Mouse (Mus musculus) midbrain, embryonic 14.5 days (tissue): ENCODE results near the gene Farsa. TPM values are rescaled to one million over a fixed set of nuclear protein-coding genes. Genes with fewer than 3 reads are reported as not detected.

Source experiments
- ATAC-seq: fragments of 200-750 bp; cut with Nextera tagmentation; 2 replicates; pipeline ENCODE4 v1.8.0; 2017; ENCODE audit warnings: moderate number of reproducible peaks, moderate library complexity; ENCODE audit not compliant: low FRiP score, low TSS enrichment
- DNase-seq: peaks from one replicate; pipeline ENCODE4 v3.0.0-alpha.2; 2015
- H3K27ac ChIP-seq: fragments of 300-500 bp; sonication (generic); replicated peaks from 2 replicates; pipeline ENCODE4 v1.5.1; 2014; ENCODE audit warnings: mild to moderate bottlenecking, low read depth, low read length, moderate library complexity
- H3K27me3 ChIP-seq: fragments of 300-500 bp; sonication (generic); 2 replicates; pipeline ENCODE4 v1.6.1; 2014; ENCODE audit warnings: low read length, control low read depth, mixed read lengths; ENCODE audit not compliant: control insufficient read depth, insufficient read depth
- H3K36me3 ChIP-seq: fragments of 300-500 bp; sonication (generic); 2 replicates; pipeline ENCODE4 v1.6.1; 2014; ENCODE audit warnings: low read length, control low read depth; ENCODE audit not compliant: control insufficient read depth, insufficient read depth
- H3K4me1 ChIP-seq: fragments of 300-500 bp; sonication (generic); 2 replicates; pipeline ENCODE4 v1.6.1; 2014; ENCODE audit warnings: mild to moderate bottlenecking, antibody characterized with exemption, low read length, control low read depth; ENCODE audit not compliant: control insufficient read depth, insufficient read depth
- H3K4me2 ChIP-seq: fragments of 300-500 bp; sonication (generic); 2 replicates; pipeline ENCODE4 v1.6.1; 2014; ENCODE audit warnings: mild to moderate bottlenecking, low read length, moderate library complexity
- H3K4me3 ChIP-seq: fragments of 300-500 bp; sonication (generic); replicated peaks from 2 replicates; pipeline ENCODE4 v1.5.1; 2014; ENCODE audit warnings: low read depth, low read length
- H3K9ac ChIP-seq: fragments of 300-500 bp; sonication (generic); replicated peaks from 2 replicates; pipeline ENCODE4 v1.6.1; 2014; ENCODE audit warnings: mild to moderate bottlenecking, low read length, moderate library complexity
- H3K9me3 ChIP-seq: fragments of 300-500 bp; sonication (generic); 2 replicates; pipeline ENCODE4 v1.6.1; 2016; ENCODE audit warnings: low read length, control low read depth, mixed read lengths; ENCODE audit not compliant: control insufficient read depth
- WGBS: fragments of 180-500 bp; shearing (Covaris S2); extraction: QIAGEN DNeasy Blood & Tissue Kit; methylation state at CpG from one replicate; pipeline ENCODE4 v1.1.7; 2014; 5-methylcytosine and 5-hydroxymethylcytosine counted together
- polyA plus RNA-seq: library from polyadenylated mRNA; unstranded; fragments of >200 nt; fragmentation: Nextera tagmentation; extraction: Ambion mirVana; gene quantifications from 2 replicates; pipeline ENCODE4 v1.2.1, GENCODE M21; 2014

Gene Farsa
- polyA plus RNA-seq, 1 experiment from 2014 or later = 95.6 TPM

DNA sequence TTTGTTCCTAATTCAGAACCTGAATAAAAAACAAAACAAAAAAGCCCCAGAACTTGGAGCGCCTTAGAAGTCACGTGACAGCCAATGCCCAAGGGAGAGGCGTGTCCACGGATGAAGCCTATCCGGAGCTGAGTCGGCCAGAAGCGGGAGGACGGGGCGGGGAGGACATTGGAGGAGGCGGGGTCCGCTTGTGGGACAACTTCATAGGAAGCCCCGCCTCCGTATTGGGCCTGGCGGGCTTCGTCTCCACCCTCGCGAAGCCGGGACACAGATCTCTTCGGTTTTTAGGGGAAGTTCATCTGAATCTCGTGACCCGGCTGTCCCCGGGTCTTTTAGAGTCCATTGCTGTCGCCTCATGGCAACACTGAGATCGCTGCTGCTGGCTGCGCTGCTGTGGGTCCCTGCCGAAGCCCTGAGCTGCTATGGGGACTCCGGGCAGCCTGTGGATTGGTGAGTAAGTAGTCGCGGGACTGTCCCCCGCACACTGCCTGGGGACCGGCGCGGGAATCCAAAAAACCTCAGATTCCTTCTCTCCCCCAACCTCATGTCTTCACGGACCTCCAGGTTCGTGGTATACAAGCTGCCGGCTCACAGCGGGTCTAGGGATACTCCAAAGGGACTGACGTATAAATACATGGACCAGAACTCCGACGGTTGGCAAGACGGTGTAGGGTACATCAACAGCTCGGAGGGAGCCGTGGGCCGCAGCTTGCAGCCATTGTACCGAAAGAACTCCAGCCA lies 51.8 kb downstream of the Farsa start, which contains the start of gene Dnase2a:
Dnase2a (plus strand) TSS at position 140 of the 741 bp plus-strand sequence.
- Histone ChIP-seq H3K27me3 (peaks cover 12% of the 10 kb centered on the region; the same call in 1 of the 2 replicates), H3K36me3 (peaks cover 38% of the 10 kb centered on the region), H3K4me3 (peak within 1 kb of the TSS; percentile 34), H3K4me2 (peak within 1 kb of the TSS; percentile 55), H3K9ac (peak within 1 kb of the TSS; percentile 39), H3K4me1 (0 out of 2 replicates have a peak, but pooled peaks cover 7% of the 10 kb centered on the region), H3K27ac (no peak within 1 kb of the TSS), H3K9me3 (no peaks in the 10 kb centered on the region)
- ATAC-seq = peak; percentile 76; the same call in 1 of the 2 replicates
- under 1% methylated on average over 45 of the region's 45 CpGs for WGBS
- DNase-seq = peak; percentile 93

DNA sequence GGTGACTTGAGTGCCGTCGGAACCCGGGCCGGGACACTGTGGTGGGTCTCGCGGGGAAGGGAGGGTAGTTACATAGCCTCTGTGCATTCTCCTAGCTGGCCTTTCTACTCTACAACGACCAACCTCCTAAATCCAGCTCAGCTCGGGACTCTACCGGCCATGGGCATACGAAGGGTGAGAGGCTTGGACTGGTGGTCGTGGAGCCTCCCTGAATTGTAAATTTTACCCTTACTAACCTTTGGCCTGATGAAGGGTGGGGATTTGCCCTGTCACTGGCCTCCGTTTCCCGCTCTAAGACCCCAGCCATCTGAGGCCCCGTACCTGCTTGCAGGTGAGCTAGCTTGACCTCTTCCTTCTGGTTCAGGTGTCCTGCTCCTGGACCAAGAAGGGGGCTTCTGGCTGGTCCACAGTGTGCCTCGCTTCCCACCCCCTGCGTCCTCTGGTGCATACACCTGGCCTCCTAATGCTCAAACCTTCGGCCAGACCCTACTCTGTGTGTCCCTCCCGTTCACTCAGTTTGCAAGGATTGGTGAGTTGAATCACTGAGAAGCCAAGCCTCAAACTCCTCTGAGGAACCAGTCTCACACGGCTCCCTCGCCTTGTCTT lies 52.5 kb downstream of the Farsa start:
- peaks cover 42% of the 10 kb centered on the region for H3K36me3 ChIP-seq
- 0 out of 2 replicates have a peak, but pooled peaks cover 6% of the 10 kb centered on the region for H3K4me1 ChIP-seq
- H3K27me3 ChIP-seq = peaks cover 19% of the 10 kb centered on the region; the same call in 1 of the 2 replicates
- no peak for ATAC-seq
- peak overlapping the region; percentile 34 for H3K4me3 ChIP-seq
- WGBS = 51% methylated on average over 20 of the region's 20 CpGs
- no peak for DNase-seq
- peak overlapping the region; percentile 39 for H3K9ac ChIP-seq
- H3K9me3 ChIP-seq = no peaks in the 10 kb centered on the region
- no peak overlapping the region for H3K27ac ChIP-seq
- H3K4me2 ChIP-seq = peak overlapping the region; percentile 55

DNA sequence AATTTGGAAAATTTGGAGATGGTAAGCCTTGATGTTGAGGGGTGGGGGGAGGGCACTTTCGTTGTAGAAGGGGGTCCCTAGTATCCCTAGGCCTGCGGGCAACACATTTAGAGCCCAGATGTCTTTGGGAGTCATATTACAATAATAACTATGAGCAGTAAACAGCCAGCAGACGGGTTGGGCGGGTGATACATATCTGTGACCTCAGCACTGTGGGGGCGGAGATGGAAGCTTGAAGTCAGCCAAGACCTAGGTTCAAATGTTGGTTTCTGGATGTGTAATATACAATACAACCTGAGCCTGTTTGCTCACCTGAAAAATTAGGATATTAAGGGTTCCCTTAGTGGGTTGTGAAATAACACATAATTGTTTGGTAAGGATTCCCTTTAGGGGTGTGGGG lies 53.2 kb downstream of the Farsa start:
- Histone ChIP-seq H3K9me3 (no peaks in the 10 kb centered on the region), H3K4me1 (0 out of 2 replicates have a peak, but pooled peaks cover 6% of the 10 kb centered on the region), H3K4me2 (no peak overlapping the region), H3K27me3 (peaks cover 26% of the 10 kb centered on the region), H3K27ac (no peak overlapping the region), H3K9ac (no peak overlapping the region), H3K36me3 (peaks cover 49% of the 10 kb centered on the region), H3K4me3 (no peak overlapping the region)
- ATAC-seq = no peak
- WGBS = 88% methylated on average over 5 of the region's 5 CpGs
- DNase-seq = no peak

DNA sequence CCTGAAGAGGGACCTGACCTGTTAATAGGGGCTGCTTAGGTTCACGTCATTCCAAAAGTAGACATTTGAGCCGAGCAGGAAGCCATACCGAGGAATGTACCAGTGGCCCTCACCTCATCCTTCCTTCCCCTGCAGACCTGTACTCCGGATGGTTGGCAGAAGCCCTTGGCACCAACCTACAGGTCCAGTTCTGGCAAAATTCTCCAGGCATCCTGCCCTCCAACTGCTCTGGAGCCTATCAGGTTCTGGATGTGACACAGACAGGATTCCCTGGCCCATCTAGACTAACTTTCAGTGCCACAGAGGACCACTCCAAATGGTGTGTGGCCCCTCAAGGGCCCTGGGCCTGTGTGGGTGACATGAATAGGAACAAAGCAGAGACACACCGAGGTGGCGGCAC lies 53.8 kb downstream of the Farsa start:
- Histone ChIP-seq H3K27ac (no peak overlapping the region), H3K27me3 (peaks cover 32% of the 10 kb centered on the region), H3K4me1 (0 out of 2 replicates have a peak, but pooled peaks cover 6% of the 10 kb centered on the region), H3K9me3 (no peaks in the 10 kb centered on the region), H3K9ac (no peak overlapping the region), H3K4me2 (no peak overlapping the region), H3K4me3 (no peak overlapping the region), H3K36me3 (peaks cover 55% of the 10 kb centered on the region)
- 89% methylated on average over 6 of the region's 6 CpGs for WGBS
- ATAC-seq (no peak), DNase-seq (no peak)

DNA sequence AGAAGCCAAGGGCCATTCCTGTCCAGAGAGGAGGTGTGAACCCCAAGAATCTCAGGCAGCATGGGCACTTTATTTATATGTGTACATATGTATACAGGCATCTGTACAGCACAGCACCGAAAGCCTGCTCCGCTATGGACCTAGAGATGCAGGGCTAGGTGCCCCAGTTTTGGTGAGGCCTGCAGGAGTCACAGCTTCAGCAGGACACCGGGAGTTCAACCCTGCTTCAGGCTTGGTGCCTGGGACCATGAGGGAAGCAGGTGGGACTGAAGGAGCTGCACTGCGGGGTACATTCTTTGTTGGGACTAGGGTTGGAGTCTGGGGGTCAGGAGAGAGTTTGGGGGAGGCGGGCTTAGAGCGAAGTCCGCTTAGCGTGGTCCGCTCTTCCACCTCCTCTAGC lies 55.1 kb downstream of the Farsa start:
- DNase-seq (no peak), ATAC-seq (no peak)
- no peaks in the 10 kb centered on the region for H3K9me3 ChIP-seq
- no peak overlapping the region for H3K9ac ChIP-seq
- peaks cover 68% of the 10 kb centered on the region for H3K36me3 ChIP-seq
- 86% methylated on average over 9 of the region's 9 CpGs for WGBS
- H3K4me1 ChIP-seq = 0 out of 2 replicates have a peak, but pooled peaks cover 6% of the 10 kb centered on the region
- H3K4me3 ChIP-seq = no peak overlapping the region
- H3K4me2 ChIP-seq = no peak overlapping the region
- peaks cover 34% of the 10 kb centered on the region for H3K27me3 ChIP-seq
- no peak overlapping the region for H3K27ac ChIP-seq

DNA sequence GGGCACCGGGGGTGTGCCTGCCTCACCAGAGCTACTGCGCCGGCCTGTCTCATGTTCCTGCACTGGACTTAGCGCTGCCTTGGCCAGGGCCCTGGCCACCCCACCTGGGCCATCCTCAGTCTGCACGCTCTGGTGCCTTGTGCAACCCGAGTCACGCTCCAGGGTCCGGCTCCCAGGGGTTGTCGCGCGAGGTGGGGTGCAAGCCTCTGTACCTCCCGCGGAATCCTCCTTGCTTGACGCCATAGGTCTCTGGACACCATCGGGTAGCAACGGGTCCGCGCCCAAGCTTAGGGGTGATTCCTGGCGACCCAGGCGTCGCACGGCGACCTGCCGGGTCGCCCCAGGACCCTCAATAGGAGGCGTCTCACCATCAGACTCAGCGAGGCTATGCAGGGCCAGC lies 55.6 kb downstream of the Farsa start:
- 23% methylated on average over 27 of the region's 27 CpGs for WGBS
- H3K27me3 ChIP-seq = peaks cover 34% of the 10 kb centered on the region

DNA sequence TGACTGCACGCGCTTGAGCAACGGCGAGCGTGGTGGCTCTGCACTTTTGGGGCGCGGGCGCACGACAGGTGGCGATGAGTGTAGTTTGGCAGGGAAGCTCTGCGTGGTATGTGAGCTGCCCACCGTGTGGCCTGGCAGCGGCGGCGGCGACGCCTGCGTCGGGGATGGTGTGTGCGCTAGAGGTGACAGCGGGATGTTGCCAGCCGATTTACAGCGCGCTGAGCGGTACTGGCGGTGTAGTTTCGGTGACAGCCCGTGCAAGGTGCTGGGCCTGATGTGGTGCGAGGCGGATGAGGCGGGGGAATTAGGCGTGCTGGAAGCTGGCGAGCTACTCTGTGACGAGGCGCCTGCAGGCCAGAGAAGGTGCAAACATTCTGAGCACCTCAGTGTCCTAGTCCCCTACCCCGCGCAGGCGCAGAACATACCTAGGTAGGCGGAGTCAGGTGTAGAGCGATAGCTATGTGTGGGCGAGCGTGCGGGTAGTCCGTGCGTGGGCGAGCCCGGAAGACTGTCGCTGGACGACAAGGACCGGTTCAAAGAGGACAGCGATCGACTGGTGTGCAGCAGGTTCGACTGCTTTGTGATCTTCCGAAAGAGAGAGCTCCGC lies 56.2 kb downstream of the Farsa start:
- DNase-seq (peak; percentile 62), ATAC-seq (no peak)
- Histone ChIP-seq H3K4me3 (peak overlapping the region; percentile 15; the same call in 1 of the 2 replicates), H3K27ac (no peak overlapping the region), H3K9me3 (no peaks in the 10 kb centered on the region), H3K4me2 (peak overlapping the region; percentile 42), H3K36me3 (peaks cover 79% of the 10 kb centered on the region), H3K27me3 (peaks cover 34% of the 10 kb centered on the region), H3K4me1 (0 out of 2 replicates have a peak, but pooled peaks cover 6% of the 10 kb centered on the region), H3K9ac (no peak overlapping the region)
- WGBS = 3% methylated on average over 55 of the region's 55 CpGs

More for the DNA sequence above, 55.6 kb downstream of the Farsa start:
- Histone ChIP-seq H3K4me2 (no peak overlapping the region), H3K9ac (no peak overlapping the region), H3K4me3 (peak overlapping the region; percentile 15; the same call in 1 of the 2 replicates), H3K9me3 (no peaks in the 10 kb centered on the region), H3K4me1 (0 out of 2 replicates have a peak, but pooled peaks cover 6% of the 10 kb centered on the region), H3K27ac (no peak overlapping the region), H3K36me3 (peaks cover 73% of the 10 kb centered on the region)
- DNase-seq (no peak), ATAC-seq (no peak)

DNA sequence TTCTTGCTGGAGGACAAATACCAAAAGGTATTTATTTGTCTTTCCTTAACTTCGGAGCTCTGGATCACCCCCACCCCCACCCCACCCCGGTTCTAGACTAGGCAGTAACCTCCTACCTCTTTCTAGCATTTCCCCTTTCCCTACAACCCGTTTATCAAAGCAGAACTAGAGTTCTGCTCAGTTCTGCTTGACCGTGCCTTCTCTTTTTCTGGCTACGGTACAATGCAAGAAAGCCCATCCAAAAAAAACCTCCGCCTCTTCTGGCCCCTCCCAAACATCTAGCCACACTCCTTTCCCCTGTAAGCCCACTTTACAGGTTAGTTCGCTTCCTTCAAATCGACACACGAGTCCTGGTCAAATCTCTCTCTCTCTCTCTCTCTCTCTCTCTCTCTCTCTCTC lies 56.7 kb downstream of the Farsa start:
- H3K4me1 ChIP-seq = 0 out of 2 replicates have a peak, but pooled peaks cover 6% of the 10 kb centered on the region
- H3K27me3 ChIP-seq = peaks cover 34% of the 10 kb centered on the region
- DNase-seq = no peak
- no peak overlapping the region for H3K4me3 ChIP-seq
- H3K9ac ChIP-seq = no peak overlapping the region
- no peaks in the 10 kb centered on the region for H3K9me3 ChIP-seq
- H3K27ac ChIP-seq = no peak overlapping the region
- H3K36me3 ChIP-seq = peaks cover 84% of the 10 kb centered on the region
- ATAC-seq = no peak
- WGBS = 13% methylated on average over 9 of the region's 9 CpGs
- peak overlapping the region; percentile 42; the same call in 1 of the 2 replicates for H3K4me2 ChIP-seq
